Mouse (Mus musculus): ENCODE measurements around the gene Triap1. TPM values are rescaled to one million over a fixed set of nuclear protein-coding genes. Genes with fewer than 3 reads are reported as not detected.

The Triap1 gene
- 27.5 and 28.2 TPM in 2 replicates for polyA plus RNA-seq (2012; rRNA removed)

GRCm38 (mm10) chr5:115340577-115341313, at the start of gene Triap1, which contains the start of gene Gatc:
Triap1 (plus strand) TSS chr5:115341225.
Gatc (minus strand) TSS chr5:115341178.

GRCm38 (mm10) chr5:115300792-115301614, 40.0 kb upstream of the Triap1 start, which contains the start of gene Dynll1:
Dynll1 (minus strand) TSS chr5:115300999.

GRCm38 (mm10) chr5:115326875-115327609, 14.0 kb upstream of the Triap1 start, which contains the start of gene Srsf9:
Srsf9 (plus strand) TSS chr5:115327177.

GRCm38 (mm10) chr5:115348546-115349224, 7.7 kb downstream of the Triap1 start, which contains the start of gene Cox6a1:
Cox6a1 (minus strand) TSS chr5:115348981.

Other genes with a start within 250 kb of the Triap1 start
- 0.19 and 0.20 TPM in 2 replicates for gene Gm10401, start 242.9 kb upstream of the Triap1 start, polyA plus RNA-seq (2012; rRNA removed)
- gene Acads, start 221.9 kb upstream of the Triap1 start, polyA plus RNA-seq (2012; rRNA removed): 29.9 and 30.9 TPM in 2 replicates
- gene Unc119b, start 206.2 kb upstream of the Triap1 start, polyA plus RNA-seq (2012; rRNA removed): 46.4 and 52.1 TPM in 2 replicates
- gene Mlec, start 183.0 kb upstream of the Triap1 start, polyA plus RNA-seq (2012; rRNA removed): 69.9 and 98.4 TPM in 2 replicates
- gene Cabp1, start 146.8 kb upstream of the Triap1 start, polyA plus RNA-seq (2012; rRNA removed): 37.2 and 51.3 TPM in 2 replicates
- 61.1 and 61.6 TPM in 2 replicates for gene Pop5, start 105.4 kb upstream of the Triap1 start, polyA plus RNA-seq (2012; rRNA removed)
- 191 and 195 TPM in 2 replicates for gene Rnf10, start 68.3 kb upstream of the Triap1 start, polyA plus RNA-seq (2012; rRNA removed)
- gene Coq5, start 61.6 kb upstream of the Triap1 start, polyA plus RNA-seq (2012; rRNA removed): 19.7 and 20.0 TPM in 2 replicates
- 859 and 994 TPM in 2 replicates for gene Dynll1, start 40.2 kb upstream of the Triap1 start, polyA plus RNA-seq (2012; rRNA removed)
- gene Srsf9, start 14.0 kb upstream of the Triap1 start, polyA plus RNA-seq (2012; rRNA removed): 118 and 124 TPM in 2 replicates
- gene Gatc, start within 50 bp of the Triap1 start, polyA plus RNA-seq (2012; rRNA removed): 27.9 and 28.9 TPM in 2 replicates
- 1,417 and 1,419 TPM in 2 replicates for gene Cox6a1, start 7.8 kb downstream of the Triap1 start, polyA plus RNA-seq (2012; rRNA removed)
- 198 and 249 TPM in 2 replicates for gene Msi1, start 88.4 kb downstream of the Triap1 start, polyA plus RNA-seq (2012; rRNA removed)
- not detected in 2 replicates for gene Pla2g1b, start 125.0 kb downstream of the Triap1 start, polyA plus RNA-seq (2012; rRNA removed)
- 71.3 and 77.1 TPM in 2 replicates for gene Sirt4, start 143.5 kb downstream of the Triap1 start, polyA plus RNA-seq (2012; rRNA removed)
- gene Pxn, start 165.5 kb downstream of the Triap1 start, polyA plus RNA-seq (2012; rRNA removed): 46.4 and 65.5 TPM in 2 replicates
- gene Rplp0, start 218.2 kb downstream of the Triap1 start, polyA plus RNA-seq (2012; rRNA removed): 2,099 and 2,123 TPM in 2 replicates
- gene Gcn1l1, start 224.0 kb downstream of the Triap1 start, polyA plus RNA-seq (2012; rRNA removed): 44.5 and 48.6 TPM in 2 replicates